Mouse (Mus musculus) liver, embryonic 12.5 days (tissue): ENCODE results near the gene Ppm1f. TPM values are rescaled to one million over a fixed set of nuclear protein-coding genes. Genes with fewer than 3 reads are reported as not detected.
"Not testable (repeated sequence)": the region's sequence is repeated elsewhere in the genome, so short reads cannot be mapped to it uniquely, and the experiment has no call there.

Experiments
- ATAC-seq: fragments of 200-750 bp; cut with Nextera tagmentation; 2 replicates; pipeline ENCODE4 v1.8.0; 2017; ENCODE audit warnings: moderate number of reproducible peaks, mild to moderate bottlenecking, moderate library complexity
- H3K27ac ChIP-seq: fragments of 300-500 bp; sonication (generic); 2 replicates; pipeline ENCODE4 v1.5.1; 2016; ENCODE audit warnings: mild to moderate bottlenecking
- H3K27me3 ChIP-seq: fragments of 300-500 bp; sonication (generic); replicated peaks from 2 replicates; pipeline ENCODE4 v1.6.1; 2016; ENCODE audit warnings: mild to moderate bottlenecking, moderate library complexity
- H3K36me3 ChIP-seq: fragments of 300-500 bp; sonication (generic); 2 replicates; pipeline ENCODE4 v1.6.1; 2016; ENCODE audit warnings: mild to moderate bottlenecking, moderate library complexity
- H3K4me1 ChIP-seq: fragments of 300-500 bp; sonication (generic); 2 replicates; pipeline ENCODE4 v1.6.1; 2016
- H3K4me2 ChIP-seq: fragments of 300-500 bp; sonication (generic); 2 replicates; pipeline ENCODE4 v1.6.1; 2016; ENCODE audit warnings: mild to moderate bottlenecking, moderate library complexity
- H3K4me3 ChIP-seq: fragments of 300-500 bp; sonication (generic); 2 replicates; pipeline ENCODE4 v1.5.1; 2016; ENCODE audit warnings: mild to moderate bottlenecking, moderate library complexity
- H3K9ac ChIP-seq: fragments of 300-500 bp; sonication (generic); 2 replicates; pipeline ENCODE4 v1.6.1; 2016; ENCODE audit warnings: mild to moderate bottlenecking, moderate library complexity
- H3K9me3 ChIP-seq: fragments of 300-500 bp; sonication (generic); replicated peaks from 2 replicates; pipeline ENCODE4 v1.6.1; 2016; ENCODE audit warnings: mild to moderate bottlenecking, moderate library complexity
- WGBS: fragments of 180-500 bp; shearing (Covaris S2); methylation state at CpG from one replicate; pipeline ENCODE4 v1.1.7; 2016; ENCODE audit not compliant: insufficient replicate concordance; 5-methylcytosine and 5-hydroxymethylcytosine counted together
- polyA plus RNA-seq: library from polyadenylated mRNA; unstranded; fragments of >200 nt; fragmentation: Nextera tagmentation; extraction: Ambion mirVana; gene quantifications from 2 replicates; pipeline ENCODE4 v1.2.1, GENCODE M21; 2016

Gene Ppm1f
- polyA plus RNA-seq, 1 experiment from 2014 or later = 13.8 TPM

GRCm38 (mm10) chr16:16918441-16919117 is 22.3 kb downstream of the Ppm1f start:
- Histone ChIP-seq H3K4me3 (no peak overlapping the region), H3K27me3 (no peaks in the 10 kb centered on the region), H3K4me2 (no peak overlapping the region), H3K4me1 (peaks cover 7% of the 10 kb centered on the region; the same call in 1 of the 2 replicates), H3K9ac (no peak overlapping the region), H3K27ac (no peak overlapping the region), H3K36me3 (peaks cover 91% of the 10 kb centered on the region), H3K9me3 (no peaks in the 10 kb centered on the region)
- ATAC-seq = no peak
- 80% methylated on average over 7 of the region's 7 CpGs for WGBS

- no peak overlapping the region for H3K27ac ChIP-seq
- no peaks in the 10 kb centered on the region for H3K27me3 ChIP-seq
- no peak; the same call in 1 of the 2 replicates for ATAC-seq
- H3K4me3 ChIP-seq = no peak overlapping the region
- WGBS = 32% methylated on average over 3 of the region's 3 CpGs
- peaks cover 80% of the 10 kb centered on the region for H3K36me3 ChIP-seq
- no peak overlapping the region for H3K9ac ChIP-seq
- no peak overlapping the region for H3K4me2 ChIP-seq
- H3K4me1 ChIP-seq = peaks cover 7% of the 10 kb centered on the region; the same call in 1 of the 2 replicates
- no peaks in the 10 kb centered on the region for H3K9me3 ChIP-seq
Measured at GRCm38 (mm10) chr16:16921021-16921435, 24.8 kb downstream of the Ppm1f start.

GRCm38 (mm10) chr16:16924481-16924880 is 28.2 kb downstream of the Ppm1f start:
- H3K36me3 ChIP-seq = peaks cover 48% of the 10 kb centered on the region
- no peak overlapping the region for H3K27ac ChIP-seq
- H3K4me1 ChIP-seq = peaks cover 7% of the 10 kb centered on the region; the same call in 1 of the 2 replicates
- no peak overlapping the region for H3K4me3 ChIP-seq
- no peak overlapping the region for H3K4me2 ChIP-seq
- 75% methylated on average over 3 of the region's 3 CpGs for WGBS
- ATAC-seq = no peak
- H3K9me3 ChIP-seq = no peaks in the 10 kb centered on the region
- H3K9ac ChIP-seq = no peak overlapping the region
- H3K27me3 ChIP-seq = no peaks in the 10 kb centered on the region

- no peak for ATAC-seq
- Histone ChIP-seq H3K4me2 (no peak overlapping the region), H3K4me1 (no peaks in the 10 kb centered on the region), H3K9ac (no peak overlapping the region), H3K4me3 (no peak overlapping the region), H3K27me3 (no peaks in the 10 kb centered on the region), H3K27ac (no peak overlapping the region), H3K36me3 (peaks cover 30% of the 10 kb centered on the region), H3K9me3 (no peaks in the 10 kb centered on the region)
- WGBS = 68% methylated on average over 5 of the region's 5 CpGs
Measured at GRCm38 (mm10) chr16:16926536-16926935, 30.3 kb downstream of the Ppm1f start.

- H3K27ac ChIP-seq, H3K9ac ChIP-seq, H3K9me3 ChIP-seq, H3K4me1 ChIP-seq, ATAC-seq, H3K4me3 ChIP-seq, H3K27me3 ChIP-seq, H3K4me2 ChIP-seq: not testable (repeated sequence)
- WGBS = 46% methylated on average over 3 of the region's 3 CpGs
- peaks cover 10% of the 10 kb centered on the region for H3K36me3 ChIP-seq
Measured at GRCm38 (mm10) chr16:16928908-16929307, 32.6 kb downstream of the Ppm1f start.

- Histone ChIP-seq H3K36me3 (no peaks in the 10 kb centered on the region), H3K9me3 (no peaks in the 10 kb centered on the region), H3K4me2 (no peak overlapping the region), H3K4me1 (no peaks in the 10 kb centered on the region), H3K27me3 (no peaks in the 10 kb centered on the region), H3K27ac (no peak overlapping the region), H3K4me3 (no peak overlapping the region), H3K9ac (no peak overlapping the region)
- ATAC-seq = no peak
- WGBS = 75% methylated on average over 3 of the region's 3 CpGs
Measured at GRCm38 (mm10) chr16:16930326-16930725, 34.1 kb downstream of the Ppm1f start.

GRCm38 (mm10) chr16:16930810-16931296 is 34.6 kb downstream of the Ppm1f start:
- ATAC-seq = no peak
- no peak overlapping the region for H3K4me3 ChIP-seq
- 60% methylated on average over 5 of the region's 5 CpGs for WGBS
- H3K4me2 ChIP-seq = no peak overlapping the region
- H3K4me1 ChIP-seq = no peaks in the 10 kb centered on the region
- H3K27me3 ChIP-seq = no peaks in the 10 kb centered on the region
- H3K9ac ChIP-seq = no peak overlapping the region
- no peaks in the 10 kb centered on the region for H3K9me3 ChIP-seq
- no peaks in the 10 kb centered on the region for H3K36me3 ChIP-seq
- no peak overlapping the region for H3K27ac ChIP-seq

- Histone ChIP-seq H3K9me3 (0 out of 2 replicates have a peak, but pooled peaks cover 3% of the 10 kb centered on the region), H3K9ac (no peak overlapping the region), H3K36me3 (no peaks in the 10 kb centered on the region), H3K27ac (no peak overlapping the region), H3K4me2 (no peak overlapping the region), H3K4me3 (no peak overlapping the region), H3K27me3 (no peaks in the 10 kb centered on the region), H3K4me1 (no peaks in the 10 kb centered on the region)
- WGBS = 65% methylated on average over 9 of the region's 9 CpGs
- ATAC-seq = no peak
Measured at GRCm38 (mm10) chr16:16939543-16939942, 43.3 kb downstream of the Ppm1f start.

GRCm38 (mm10) chr16:16941078-16941477 is 44.8 kb downstream of the Ppm1f start:
- H3K4me3 ChIP-seq = no peak overlapping the region
- no peak for ATAC-seq
- WGBS = 77% methylated on average over 2 of the region's 2 CpGs
- H3K27me3 ChIP-seq = 0 out of 2 replicates have a peak, but pooled peaks cover 5% of the 10 kb centered on the region
- H3K4me2 ChIP-seq = no peak overlapping the region
- H3K4me1 ChIP-seq = no peaks in the 10 kb centered on the region
- 0 out of 2 replicates have a peak, but pooled peaks cover 3% of the 10 kb centered on the region for H3K9me3 ChIP-seq
- no peak overlapping the region for H3K27ac ChIP-seq
- H3K36me3 ChIP-seq = no peaks in the 10 kb centered on the region
- H3K9ac ChIP-seq = no peak overlapping the region

GRCm38 (mm10) chr16:16958575-16958974 is 62.3 kb downstream of the Ppm1f start:
- no peak overlapping the region for H3K4me2 ChIP-seq
- H3K9ac ChIP-seq = no peak overlapping the region
- 28% methylated on average over 3 of the region's 5 CpGs for WGBS
- H3K27me3 ChIP-seq = no peaks in the 10 kb centered on the region
- no peaks in the 10 kb centered on the region for H3K9me3 ChIP-seq
- ATAC-seq = no peak
- H3K4me3 ChIP-seq = no peak overlapping the region
- H3K4me1 ChIP-seq = no peaks in the 10 kb centered on the region
- H3K36me3 ChIP-seq = no peaks in the 10 kb centered on the region
- no peak overlapping the region for H3K27ac ChIP-seq

- Histone ChIP-seq H3K4me3 (no peak overlapping the region), H3K27me3 (no peaks in the 10 kb centered on the region), H3K36me3 (no peaks in the 10 kb centered on the region), H3K9ac (no peak overlapping the region), H3K4me1 (peaks cover 5% of the 10 kb centered on the region), H3K4me2 (no peak overlapping the region), H3K27ac (no peak overlapping the region), H3K9me3 (no peaks in the 10 kb centered on the region)
- WGBS = 72% methylated on average over 6 of the region's 6 CpGs
- ATAC-seq = no peak
Measured at GRCm38 (mm10) chr16:16959907-16960306, 63.6 kb downstream of the Ppm1f start.

- 31% methylated on average over 1 of the region's 1 CpGs for WGBS
- Histone ChIP-seq H3K27me3 (no peaks in the 10 kb centered on the region), H3K9ac (no peak overlapping the region), H3K4me2 (no peak overlapping the region), H3K4me3 (no peak overlapping the region), H3K9me3 (no peaks in the 10 kb centered on the region), H3K27ac (no peak overlapping the region), H3K4me1 (peaks cover 23% of the 10 kb centered on the region), H3K36me3 (no peaks in the 10 kb centered on the region)
- ATAC-seq = peak; percentile 84
Measured at GRCm38 (mm10) chr16:16965149-16965548, 68.9 kb downstream of the Ppm1f start.

- Histone ChIP-seq H3K27me3 (no peaks in the 10 kb centered on the region), H3K9ac (no peak overlapping the region), H3K27ac (no peak overlapping the region), H3K9me3 (no peaks in the 10 kb centered on the region), H3K36me3 (no peaks in the 10 kb centered on the region), H3K4me3 (no peak overlapping the region), H3K4me1 (peaks cover 23% of the 10 kb centered on the region), H3K4me2 (no peak overlapping the region)
- ATAC-seq = no peak
Measured at GRCm38 (mm10) chr16:16966290-16966689, 70.0 kb downstream of the Ppm1f start.
